Mouse (Mus musculus) hindbrain, embryonic 15.5 days (tissue): ENCODE measurements at regions not wholly inside any gene's neighbourhood (a gene's known extent, or its start where the extent isn't known, plus 50 kb on each side); places are given as distances from the start of the nearest gene placed in this dataset.
A peak's percentile ranks its signal among the peaks of the same experiment; 100 is the strongest.

Experiments
- ATAC-seq: fragments of 200-750 bp; cut with Nextera tagmentation; 2 replicates; pipeline ENCODE4 v1.8.0; 2017; ENCODE audit warnings: low read depth, moderate number of reproducible peaks, moderate TSS enrichment; ENCODE audit not compliant: low FRiP score
- H3K27ac ChIP-seq: fragments of 300-500 bp; sonication (generic); replicated peaks from 2 replicates; pipeline ENCODE4 v1.5.1; 2015; ENCODE audit warnings: mild to moderate bottlenecking, inconsistent platforms
- H3K27me3 ChIP-seq: fragments of 300-500 bp; sonication (generic); 2 replicates; pipeline ENCODE4 v1.6.1; 2015; ENCODE audit warnings: control low read depth, inconsistent platforms
- H3K36me3 ChIP-seq: fragments of 300-500 bp; sonication (generic); 2 replicates; pipeline ENCODE4 v1.6.1; 2015; ENCODE audit warnings: control low read depth, inconsistent platforms
- H3K4me1 ChIP-seq: fragments of 300-500 bp; sonication (generic); replicated peaks from 2 replicates; pipeline ENCODE4 v1.6.1; 2015; ENCODE audit warnings: control low read depth, inconsistent platforms
- H3K4me2 ChIP-seq: fragments of 300-500 bp; sonication (generic); 2 replicates; pipeline ENCODE4 v1.6.1; 2015; ENCODE audit warnings: moderate library complexity, mild to moderate bottlenecking, inconsistent platforms
- H3K4me3 ChIP-seq: fragments of 300-500 bp; sonication (generic); 2 replicates; pipeline ENCODE4 v1.5.1; 2015; ENCODE audit warnings: mild to moderate bottlenecking, inconsistent platforms
- H3K9ac ChIP-seq: fragments of 300-500 bp; sonication (generic); 2 replicates; pipeline ENCODE4 v1.6.1; 2015; ENCODE audit warnings: inconsistent platforms
- H3K9me3 ChIP-seq: fragments of 300-500 bp; sonication (generic); 2 replicates; pipeline ENCODE4 v1.6.1; 2016; ENCODE audit warnings: control low read depth, inconsistent platforms
- WGBS: fragments of 180-500 bp; shearing (Covaris S2); methylation state at CpG from one replicate; pipeline ENCODE4 v1.1.7; 2015; 5-methylcytosine and 5-hydroxymethylcytosine counted together

GRCm38 (mm10) chr12:70752911-70753290 is 72.4 kb upstream of the Frmd6 start:
- no peak overlapping the region for H3K9ac ChIP-seq
- peak overlapping the region; percentile 24 for H3K4me2 ChIP-seq
- H3K9me3 ChIP-seq, result no peaks in the 10 kb centered on the region
- no peak overlapping the region for H3K4me3 ChIP-seq
- H3K27ac ChIP-seq, result peak overlapping the region; percentile 63
- peaks cover 9% of the 10 kb centered on the region for H3K4me1 ChIP-seq
- no peaks in the 10 kb centered on the region for H3K36me3 ChIP-seq
- 54% methylated on average over 4 of the region's 4 CpGs for WGBS
- ATAC-seq, result peak; percentile 65
- no peaks in the 10 kb centered on the region for H3K27me3 ChIP-seq

- Histone ChIP-seq H3K9ac (no peak overlapping the region), H3K9me3 (no peaks in the 10 kb centered on the region), H3K4me1 (peaks cover 9% of the 10 kb centered on the region), H3K27me3 (no peaks in the 10 kb centered on the region), H3K4me3 (no peak overlapping the region), H3K4me2 (no peak overlapping the region), H3K36me3 (no peaks in the 10 kb centered on the region), H3K27ac (no peak overlapping the region)
- WGBS, result 88% methylated on average over 3 of the region's 3 CpGs
- no peak for ATAC-seq
Observed at GRCm38 (mm10) chr12:70753458-70753857, 71.9 kb upstream of the Frmd6 start.

- H3K27me3 ChIP-seq, result no peaks in the 10 kb centered on the region
- no peak for ATAC-seq
- no peak overlapping the region for H3K27ac ChIP-seq
- no peaks in the 10 kb centered on the region for H3K9me3 ChIP-seq
- 91% methylated on average over 6 of the region's 6 CpGs for WGBS
- H3K4me2 ChIP-seq, result no peak overlapping the region
- H3K9ac ChIP-seq, result no peak overlapping the region
- no peak overlapping the region for H3K4me3 ChIP-seq
- H3K36me3 ChIP-seq, result no peaks in the 10 kb centered on the region
- no peaks in the 10 kb centered on the region for H3K4me1 ChIP-seq
Observed at GRCm38 (mm10) chr12:70758080-70758479, 67.2 kb upstream of the Frmd6 start.

GRCm38 (mm10) chr12:70763542-70763941 is 61.8 kb upstream of the Frmd6 start:
- no peak overlapping the region for H3K4me2 ChIP-seq
- H3K9me3 ChIP-seq, result no peaks in the 10 kb centered on the region
- ATAC-seq, result no peak
- no peaks in the 10 kb centered on the region for H3K36me3 ChIP-seq
- no peaks in the 10 kb centered on the region for H3K27me3 ChIP-seq
- no peaks in the 10 kb centered on the region for H3K4me1 ChIP-seq
- no peak overlapping the region for H3K27ac ChIP-seq
- WGBS, result 92% methylated on average over 12 of the region's 12 CpGs
- H3K9ac ChIP-seq, result no peak overlapping the region
- no peak overlapping the region for H3K4me3 ChIP-seq

GRCm38 (mm10) chr12:70766319-70766718 is 59.0 kb upstream of the Frmd6 start:
- ATAC-seq, result no peak
- H3K27ac ChIP-seq, result no peak overlapping the region
- H3K4me3 ChIP-seq, result no peak overlapping the region
- no peaks in the 10 kb centered on the region for H3K9me3 ChIP-seq
- no peaks in the 10 kb centered on the region for H3K4me1 ChIP-seq
- WGBS, result 79% methylated on average over 4 of the region's 4 CpGs
- no peaks in the 10 kb centered on the region for H3K36me3 ChIP-seq
- no peak overlapping the region for H3K9ac ChIP-seq
- H3K27me3 ChIP-seq, result no peaks in the 10 kb centered on the region
- H3K4me2 ChIP-seq, result no peak overlapping the region

DNA sequence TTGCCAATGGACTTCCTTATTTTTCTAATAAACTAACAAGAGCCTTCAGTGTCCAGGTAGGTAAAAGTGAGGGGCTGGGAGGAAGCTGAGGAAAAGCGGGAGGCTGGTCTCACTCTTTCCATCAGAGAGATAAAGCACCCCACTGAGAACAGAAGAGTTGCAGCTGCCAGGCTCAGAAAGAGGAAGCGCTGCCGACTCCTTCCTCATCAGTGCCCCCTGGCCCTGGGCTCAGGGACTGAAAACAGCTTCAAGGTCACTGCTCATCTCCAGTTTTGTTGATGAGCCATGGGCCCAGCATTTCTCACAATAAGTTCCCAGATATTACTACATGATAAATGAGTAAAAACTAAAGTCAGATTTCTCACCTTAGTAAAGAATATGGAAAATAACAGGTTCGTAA is 57.4 kb upstream of the Frmd6 start:
- Histone ChIP-seq H3K36me3 (no peaks in the 10 kb centered on the region), H3K27me3 (no peaks in the 10 kb centered on the region), H3K4me3 (no peak overlapping the region), H3K9me3 (no peaks in the 10 kb centered on the region), H3K9ac (no peak overlapping the region), H3K27ac (no peak overlapping the region), H3K4me1 (no peaks in the 10 kb centered on the region), H3K4me2 (no peak overlapping the region)
- ATAC-seq, result no peak
- 55% methylated on average over 4 of the region's 4 CpGs for WGBS

GRCm38 (mm10) chr12:70768745-70769144 is 56.6 kb upstream of the Frmd6 start:
- Histone ChIP-seq H3K4me2 (no peak overlapping the region), H3K36me3 (no peaks in the 10 kb centered on the region), H3K4me3 (no peak overlapping the region), H3K27ac (no peak overlapping the region), H3K27me3 (no peaks in the 10 kb centered on the region), H3K9me3 (no peaks in the 10 kb centered on the region), H3K9ac (no peak overlapping the region), H3K4me1 (no peaks in the 10 kb centered on the region)
- ATAC-seq, result no peak
- WGBS, result 90% methylated on average over 9 of the region's 9 CpGs

GRCm38 (mm10) chr12:70769538-70770176 is 55.7 kb upstream of the Frmd6 start:
- H3K4me3 ChIP-seq, result no peak overlapping the region
- H3K27ac ChIP-seq, result no peak overlapping the region
- ATAC-seq, result no peak
- H3K9ac ChIP-seq, result no peak overlapping the region
- 86% methylated on average over 12 of the region's 12 CpGs for WGBS
- H3K9me3 ChIP-seq, result no peaks in the 10 kb centered on the region
- no peaks in the 10 kb centered on the region for H3K4me1 ChIP-seq
- no peaks in the 10 kb centered on the region for H3K27me3 ChIP-seq
- no peaks in the 10 kb centered on the region for H3K36me3 ChIP-seq
- no peak overlapping the region for H3K4me2 ChIP-seq

DNA sequence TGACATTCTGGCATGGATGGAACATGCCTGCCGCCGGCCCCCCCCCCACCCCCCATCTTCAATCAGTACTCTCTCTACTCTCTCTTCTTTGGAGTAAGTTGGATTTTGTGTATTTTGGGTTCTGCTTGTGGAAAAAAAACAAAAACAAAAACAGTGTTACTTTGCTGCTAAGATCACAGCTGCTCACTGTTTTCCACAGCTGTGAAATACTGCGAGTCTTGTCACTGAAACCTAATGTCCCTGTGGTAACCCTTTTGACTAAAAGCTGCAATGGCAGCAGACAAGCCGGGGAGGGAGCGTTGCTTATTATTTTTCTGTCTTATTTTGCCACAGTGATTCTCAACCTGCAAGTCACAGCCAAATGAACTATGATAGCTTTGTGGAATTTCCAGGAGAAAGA is 51.3 kb upstream of the Frmd6 start:
- Histone ChIP-seq H3K27me3 (no peaks in the 10 kb centered on the region), H3K9me3 (no peaks in the 10 kb centered on the region), H3K9ac (no peak overlapping the region), H3K4me3 (no peak overlapping the region), H3K4me2 (no peak overlapping the region), H3K4me1 (peaks cover 4% of the 10 kb centered on the region; the same call in 1 of the 2 replicates), H3K27ac (no peak overlapping the region), H3K36me3 (no peaks in the 10 kb centered on the region)
- no peak for ATAC-seq
- 75% methylated on average over 5 of the region's 5 CpGs for WGBS

- H3K36me3 ChIP-seq, result no peaks in the 10 kb centered on the region
- H3K27me3 ChIP-seq, result no peaks in the 10 kb centered on the region
- ATAC-seq, result no peak
- H3K9me3 ChIP-seq, result no peaks in the 10 kb centered on the region
- H3K9ac ChIP-seq, result no peak overlapping the region
- peaks cover 4% of the 10 kb centered on the region; the same call in 1 of the 2 replicates for H3K4me1 ChIP-seq
- no peak overlapping the region for H3K4me3 ChIP-seq
- no peak overlapping the region for H3K4me2 ChIP-seq
- 69% methylated on average over 8 of the region's 8 CpGs for WGBS
- no peak overlapping the region for H3K27ac ChIP-seq
Observed at GRCm38 (mm10) chr12:70774816-70775591, 50.3 kb upstream of the Frmd6 start.
